Mouse (Mus musculus) limb, embryonic 13.5 days (tissue): ENCODE measurements around the gene Ikzf4. TPM values are rescaled to one million over a fixed set of nuclear protein-coding genes. Genes with fewer than 3 reads are reported as not detected.
"Not testable (repeated sequence)": the region's sequence is repeated elsewhere in the genome, so short reads cannot be mapped to it uniquely, and the experiment has no call there.

ENCODE experiments used
- ATAC-seq: fragments of 200-750 bp; cut with Nextera tagmentation; 2 replicates; pipeline ENCODE4 v1.8.0; 2017; ENCODE audit warnings: low read depth, moderate number of reproducible peaks, moderate TSS enrichment; ENCODE audit not compliant: low FRiP score
- H3K27ac ChIP-seq: fragments of 300-500 bp; sonication (generic); 2 replicates; pipeline ENCODE4 v1.5.1; 2015; ENCODE audit warnings: inconsistent platforms, mild to moderate bottlenecking, moderate library complexity
- H3K27me3 ChIP-seq: fragments of 300-500 bp; sonication (generic); 2 replicates; pipeline ENCODE4 v1.6.1; 2015; ENCODE audit warnings: mild to moderate bottlenecking, inconsistent platforms
- H3K36me3 ChIP-seq: fragments of 300-500 bp; sonication (generic); 2 replicates; pipeline ENCODE4 v1.6.1; 2015; ENCODE audit warnings: inconsistent platforms, mild to moderate bottlenecking, moderate library complexity
- H3K4me1 ChIP-seq: fragments of 300-500 bp; sonication (generic); 2 replicates; pipeline ENCODE4 v1.6.1; 2015; ENCODE audit warnings: inconsistent platforms
- H3K4me2 ChIP-seq: fragments of 300-500 bp; sonication (generic); replicated peaks from 2 replicates; pipeline ENCODE4 v1.6.1; 2015; ENCODE audit warnings: inconsistent platforms, mild to moderate bottlenecking, moderate library complexity
- H3K4me3 ChIP-seq: fragments of 300-500 bp; sonication (generic); 2 replicates; pipeline ENCODE4 v1.5.1; 2015; ENCODE audit warnings: moderate library complexity, mild to moderate bottlenecking, inconsistent platforms
- H3K9ac ChIP-seq: fragments of 300-500 bp; sonication (generic); 2 replicates; pipeline ENCODE4 v1.6.1; 2015; ENCODE audit warnings: mild to moderate bottlenecking, inconsistent platforms
- H3K9me3 ChIP-seq: fragments of 300-500 bp; sonication (generic); 2 replicates; pipeline ENCODE4 v1.6.1; 2016; ENCODE audit warnings: inconsistent platforms
- WGBS: fragments of 180-500 bp; shearing (Covaris S2); methylation state at CpG from one replicate; pipeline ENCODE4 v1.1.7; 2015; 5-methylcytosine and 5-hydroxymethylcytosine counted together
- polyA plus RNA-seq: library from polyadenylated mRNA; unstranded; fragments of >200 nt; fragmentation: Nextera tagmentation; extraction: Ambion mirVana; gene quantifications from 2 replicates; pipeline ENCODE4 v1.2.1, GENCODE M21; 2015

The Ikzf4 gene
- polyA plus RNA-seq, 1 experiment from 2014 or later: 5.2 TPM

- Histone ChIP-seq H3K4me3 (no peak overlapping the region), H3K27ac (no peak overlapping the region), H3K4me1 (no peaks in the 10 kb centered on the region), H3K9ac (no peak overlapping the region), H3K27me3 (no peaks in the 10 kb centered on the region), H3K36me3 (peaks cover 66% of the 10 kb centered on the region), H3K9me3 (no peaks in the 10 kb centered on the region), H3K4me2 (no peak overlapping the region)
- ATAC-seq: no peak
- 92% methylated on average over 13 of the region's 13 CpGs for WGBS
Observed at GRCm38 (mm10) chr10:128635697-128636096, 10.1 kb downstream of the Ikzf4 start.

GRCm38 (mm10) chr10:128631571-128631970, 14.2 kb downstream of the Ikzf4 start:
- H3K4me1 ChIP-seq: no peaks in the 10 kb centered on the region
- no peak overlapping the region for H3K27ac ChIP-seq
- no peak overlapping the region for H3K4me2 ChIP-seq
- H3K9me3 ChIP-seq: no peaks in the 10 kb centered on the region
- no peak overlapping the region for H3K4me3 ChIP-seq
- H3K27me3 ChIP-seq: no peaks in the 10 kb centered on the region
- H3K36me3 ChIP-seq: peaks cover 36% of the 10 kb centered on the region
- no peak for ATAC-seq
- H3K9ac ChIP-seq: peak overlapping the region; percentile 3; the same call in 1 of the 2 replicates
- 16% methylated on average over 6 of the region's 6 CpGs for WGBS

GRCm38 (mm10) chr10:128630306-128630705, 15.5 kb downstream of the Ikzf4 start:
- H3K4me2 ChIP-seq, H3K9ac ChIP-seq, H3K4me3 ChIP-seq, ATAC-seq, H3K4me1 ChIP-seq, H3K27ac ChIP-seq, H3K27me3 ChIP-seq, H3K9me3 ChIP-seq: not testable (repeated sequence)
- peaks cover 28% of the 10 kb centered on the region for H3K36me3 ChIP-seq
- 77% methylated on average over 5 of the region's 5 CpGs for WGBS

- 81% methylated on average over 2 of the region's 2 CpGs for WGBS
- ATAC-seq: no peak
Observed at GRCm38 (mm10) chr10:128629746-128630145, 16.0 kb downstream of the Ikzf4 start.

GRCm38 (mm10) chr10:128627398-128628317, 18.1 kb downstream of the Ikzf4 start:
- no peaks in the 10 kb centered on the region for H3K27me3 ChIP-seq
- H3K36me3 ChIP-seq: peaks cover 30% of the 10 kb centered on the region
- no peak overlapping the region for H3K27ac ChIP-seq
- 0 out of 2 replicates have a peak overlapping the region, but pooled peaks have one; percentile 85 for H3K4me3 ChIP-seq
- ATAC-seq: no peak
- no peaks in the 10 kb centered on the region for H3K9me3 ChIP-seq
- H3K9ac ChIP-seq: no peak overlapping the region
- WGBS: 84% methylated on average over 10 of the region's 10 CpGs
- H3K4me2 ChIP-seq: no peak overlapping the region
- peaks cover 7% of the 10 kb centered on the region for H3K4me1 ChIP-seq

More at GRCm38 (mm10) chr10:128629746-128630145, 16.0 kb downstream of the Ikzf4 start:
- peaks cover 7% of the 10 kb centered on the region for H3K4me1 ChIP-seq
- no peaks in the 10 kb centered on the region for H3K27me3 ChIP-seq
- no peak overlapping the region for H3K9ac ChIP-seq
- no peaks in the 10 kb centered on the region for H3K9me3 ChIP-seq
- H3K4me2 ChIP-seq: no peak overlapping the region
- peaks cover 28% of the 10 kb centered on the region for H3K36me3 ChIP-seq
- no peak overlapping the region for H3K27ac ChIP-seq
- H3K4me3 ChIP-seq: no peak overlapping the region

GRCm38 (mm10) chr10:128626311-128627310, 19.2 kb downstream of the Ikzf4 start, which contains the start of gene Rps26:
TSS of gene Rps26 (minus strand) at chr10:128626747.
- Histone ChIP-seq H3K9ac (peak within 1 kb of the TSS; percentile 96), H3K36me3 (peaks cover 30% of the 10 kb centered on the region), H3K4me3 (peak within 1 kb of the TSS; percentile 85), H3K4me2 (peak within 1 kb of the TSS; percentile 97), H3K9me3 (no peaks in the 10 kb centered on the region), H3K4me1 (peaks cover 7% of the 10 kb centered on the region), H3K27me3 (no peaks in the 10 kb centered on the region), H3K27ac (peak within 1 kb of the TSS; percentile 63)
- WGBS: under 1% methylated on average over 40 of the region's 40 CpGs
- ATAC-seq: peak; percentile 97

- Histone ChIP-seq H3K4me2 (peak overlapping the region; percentile 97), H3K4me3 (peak overlapping the region; percentile 85), H3K4me1 (peaks cover 7% of the 10 kb centered on the region), H3K9ac (peak overlapping the region; percentile 96), H3K36me3 (peaks cover 30% of the 10 kb centered on the region), H3K27ac (peak overlapping the region; percentile 63), H3K27me3 (no peaks in the 10 kb centered on the region), H3K9me3 (no peaks in the 10 kb centered on the region)
- WGBS: 43% methylated on average over 7 of the region's 7 CpGs
- ATAC-seq: no peak
Observed at GRCm38 (mm10) chr10:128625287-128625894, 20.4 kb downstream of the Ikzf4 start.

GRCm38 (mm10) chr10:128623106-128623613, 22.6 kb downstream of the Ikzf4 start:
- H3K9me3 ChIP-seq, ATAC-seq, H3K27ac ChIP-seq, H3K4me1 ChIP-seq, H3K4me3 ChIP-seq, H3K27me3 ChIP-seq, H3K9ac ChIP-seq, H3K4me2 ChIP-seq: not testable (repeated sequence)
- peaks cover 30% of the 10 kb centered on the region for H3K36me3 ChIP-seq
- WGBS: 85% methylated on average over 4 of the region's 4 CpGs

- WGBS: 85% methylated on average over 4 of the region's 4 CpGs
- Histone ChIP-seq H3K9ac (no peak overlapping the region), H3K4me1 (peaks cover 7% of the 10 kb centered on the region), H3K27ac (no peak overlapping the region), H3K27me3 (no peaks in the 10 kb centered on the region), H3K9me3 (no peaks in the 10 kb centered on the region), H3K4me2 (no peak overlapping the region), H3K4me3 (no peak overlapping the region), H3K36me3 (peaks cover 30% of the 10 kb centered on the region)
- ATAC-seq: no peak
Observed at GRCm38 (mm10) chr10:128622702-128623101, 23.1 kb downstream of the Ikzf4 start.

GRCm38 (mm10) chr10:128621986-128622520, 23.7 kb downstream of the Ikzf4 start:
- Histone ChIP-seq H3K9me3 (no peaks in the 10 kb centered on the region), H3K36me3 (peaks cover 30% of the 10 kb centered on the region), H3K27ac (no peak overlapping the region), H3K4me1 (peaks cover 7% of the 10 kb centered on the region), H3K27me3 (no peaks in the 10 kb centered on the region), H3K9ac (no peak overlapping the region), H3K4me2 (no peak overlapping the region), H3K4me3 (no peak overlapping the region)
- WGBS: 70% methylated on average over 3 of the region's 3 CpGs
- ATAC-seq: no peak

GRCm38 (mm10) chr10:128620241-128620640, 25.6 kb downstream of the Ikzf4 start:
- Histone ChIP-seq H3K4me3 (no peak overlapping the region), H3K4me1 (peaks cover 4% of the 10 kb centered on the region), H3K36me3 (peaks cover 26% of the 10 kb centered on the region), H3K9ac (no peak overlapping the region), H3K9me3 (no peaks in the 10 kb centered on the region), H3K27me3 (no peaks in the 10 kb centered on the region), H3K4me2 (no peak overlapping the region), H3K27ac (no peak overlapping the region)
- ATAC-seq: no peak
